Mouse (Mus musculus): ENCODE data around the gene Pakap. TPM values are rescaled to one million over a fixed set of nuclear protein-coding genes. Genes with fewer than 3 reads are reported as not detected.

The Pakap gene
- polyA plus RNA-seq, 1 experiment from 2014 or later: 24.7 TPM

DNA sequence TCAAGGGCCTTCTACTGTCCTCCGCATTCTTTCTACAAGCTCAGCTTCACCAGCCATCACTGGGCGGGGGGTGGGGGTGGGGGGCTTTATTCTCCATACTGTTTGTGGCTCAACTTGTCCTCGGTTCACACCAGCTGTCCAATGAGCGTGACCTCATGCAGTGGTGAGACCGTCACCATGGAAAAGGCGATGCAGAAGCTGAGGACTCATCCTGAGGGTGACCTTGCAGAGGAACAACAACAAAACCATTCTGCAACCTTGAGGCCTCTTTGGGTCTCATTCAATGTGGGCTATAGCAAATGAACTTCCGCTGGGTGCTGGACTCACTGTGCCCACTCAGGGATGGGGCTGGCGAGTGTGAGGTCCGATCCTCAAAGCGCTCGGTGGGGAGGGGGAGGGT is 183.6 kb downstream of the Pakap start:
- no peaks in the 10 kb centered on the region for H3K4me1 ChIP-seq
- WGBS: 87% methylated on average over 11 of the region's 11 CpGs
- no peaks in the 10 kb centered on the region for H3K9me3 ChIP-seq
- no peaks in the 10 kb centered on the region for H3K36me3 ChIP-seq
- H3K27ac ChIP-seq: no peak overlapping the region
- H3K9ac ChIP-seq: no peak overlapping the region
- H3K27me3 ChIP-seq (replicated peaks): no peaks in the 10 kb centered on the region
- no peak overlapping the region for H3K4me2 ChIP-seq
- H3K4me3 ChIP-seq (replicated peaks): no peak overlapping the region
- ATAC-seq (ENCODE audit: insufficient read depth, low FRiP score, low read depth): no peak

DNA sequence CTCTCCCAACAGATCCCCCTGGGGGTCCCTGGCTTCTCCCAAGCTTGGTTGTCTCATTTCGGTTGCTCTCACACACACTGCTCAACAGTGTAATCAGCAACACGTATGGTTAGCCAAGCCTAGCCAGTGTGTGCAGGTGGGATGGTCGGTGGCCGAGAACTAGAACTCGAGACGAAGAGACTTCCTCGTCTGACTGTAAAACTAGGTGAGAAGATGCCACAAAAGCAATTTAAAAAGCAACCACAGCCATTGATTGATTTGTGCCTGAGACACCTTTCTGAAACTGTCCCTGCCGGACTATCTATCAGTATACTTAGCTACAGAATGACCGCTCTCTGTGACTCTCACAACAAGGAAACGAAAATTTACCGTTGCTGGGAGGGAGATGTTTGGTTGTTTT is 187.1 kb downstream of the Pakap start:
- H3K4me3 ChIP-seq (replicated peaks): no peak overlapping the region
- H3K9ac ChIP-seq: no peak overlapping the region
- H3K4me2 ChIP-seq: no peak overlapping the region
- no peak overlapping the region for H3K27ac ChIP-seq
- no peaks in the 10 kb centered on the region for H3K36me3 ChIP-seq
- H3K9me3 ChIP-seq: no peaks in the 10 kb centered on the region
- H3K27me3 ChIP-seq (replicated peaks): no peaks in the 10 kb centered on the region
- no peaks in the 10 kb centered on the region for H3K4me1 ChIP-seq
- ATAC-seq (ENCODE audit: insufficient read depth, low FRiP score, low read depth): no peak
- WGBS: 91% methylated on average over 11 of the region's 11 CpGs

DNA sequence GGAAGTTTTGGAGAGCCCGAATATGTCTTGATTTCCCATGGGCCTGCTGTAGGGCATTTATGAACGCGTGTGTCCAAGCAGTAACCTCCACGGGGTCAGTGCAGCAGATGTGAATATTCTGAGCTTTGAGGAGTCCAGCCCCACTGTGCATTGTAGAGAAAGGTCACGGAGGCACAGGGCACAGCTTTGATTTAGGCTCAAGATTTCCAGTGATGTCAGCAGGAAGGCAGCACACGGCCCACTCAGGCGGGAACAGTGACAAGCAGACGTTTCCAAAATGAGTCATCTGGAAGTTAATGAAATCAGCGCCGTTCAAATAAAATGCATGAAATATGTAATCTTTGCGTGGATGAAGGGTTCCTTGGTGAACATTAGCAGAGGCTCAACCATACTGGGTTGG is 190.0 kb downstream of the Pakap start:
- Histone ChIP-seq H3K9me3 (no peaks in the 10 kb centered on the region), H3K4me1 (no peaks in the 10 kb centered on the region), H3K9ac (no peak overlapping the region), H3K4me3 (replicated peaks) (no peak overlapping the region), H3K36me3 (no peaks in the 10 kb centered on the region), H3K27me3 (replicated peaks) (no peaks in the 10 kb centered on the region), H3K4me2 (no peak overlapping the region), H3K27ac (no peak overlapping the region)
- WGBS: 58% methylated on average over 11 of the region's 11 CpGs
- no peak for ATAC-seq (ENCODE audit: insufficient read depth, low FRiP score, low read depth)

DNA sequence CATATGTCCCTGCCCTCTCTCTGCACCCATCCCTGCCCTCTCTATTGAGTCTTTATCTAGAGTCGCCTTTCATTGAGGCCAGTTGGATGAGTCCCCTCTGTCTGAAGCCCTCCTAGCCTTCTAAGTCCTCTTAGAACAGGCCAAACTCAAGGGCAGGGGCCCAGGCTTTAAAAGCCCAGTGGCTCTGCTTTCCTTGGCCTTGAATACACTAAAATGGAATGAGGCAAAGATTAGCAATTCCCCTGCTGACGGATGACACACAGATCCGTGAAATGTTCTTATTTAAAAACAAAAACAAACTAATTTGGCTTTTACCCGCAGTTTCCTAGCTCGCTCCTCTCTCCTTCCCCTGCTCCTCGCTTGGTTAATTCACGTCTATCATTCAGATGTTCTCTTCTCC is 194.4 kb downstream of the Pakap start:
- H3K4me2 ChIP-seq: no peak overlapping the region
- ATAC-seq (ENCODE audit: insufficient read depth, low FRiP score, low read depth): no peak
- 0 out of 2 replicates have a peak, but pooled peaks cover 7% of the 10 kb centered on the region for H3K4me1 ChIP-seq
- H3K27ac ChIP-seq: no peak overlapping the region
- H3K27me3 ChIP-seq (replicated peaks): no peaks in the 10 kb centered on the region
- no peak overlapping the region for H3K9ac ChIP-seq
- no peaks in the 10 kb centered on the region for H3K9me3 ChIP-seq
- no peak overlapping the region for H3K4me3 ChIP-seq (replicated peaks)
- 68% methylated on average over 7 of the region's 7 CpGs for WGBS
- no peaks in the 10 kb centered on the region for H3K36me3 ChIP-seq

DNA sequence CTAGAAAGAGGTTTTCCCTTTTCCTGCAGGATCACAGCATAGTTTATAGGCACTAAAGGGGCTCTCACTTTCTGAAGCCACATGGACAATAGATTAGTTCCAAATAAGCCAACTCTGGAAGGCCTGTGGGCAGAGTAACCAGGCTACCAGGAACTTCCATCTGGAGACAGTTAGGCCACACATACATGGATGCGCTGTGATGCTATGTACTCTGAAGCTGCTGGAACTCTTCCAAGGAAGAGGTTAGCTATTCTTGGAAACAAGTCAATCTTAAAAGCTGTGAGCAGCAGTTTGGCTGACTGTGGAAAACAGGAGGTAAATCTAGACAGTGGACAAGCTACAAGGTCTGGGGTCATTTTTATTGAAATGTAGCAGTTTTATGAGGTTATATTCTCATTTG is 196.4 kb downstream of the Pakap start:
- Histone ChIP-seq H3K4me2 (no peak overlapping the region), H3K4me3 (replicated peaks) (no peak overlapping the region), H3K9me3 (no peaks in the 10 kb centered on the region), H3K9ac (no peak overlapping the region), H3K4me1 (0 out of 2 replicates have a peak, but pooled peaks cover 7% of the 10 kb centered on the region), H3K27ac (peak overlapping the region; percentile 28; the same call in 1 of the 2 replicates), H3K36me3 (no peaks in the 10 kb centered on the region), H3K27me3 (replicated peaks) (no peaks in the 10 kb centered on the region)
- 14% methylated on average over 1 of the region's 1 CpGs for WGBS
- ATAC-seq (ENCODE audit: insufficient read depth, low FRiP score, low read depth): no peak

DNA sequence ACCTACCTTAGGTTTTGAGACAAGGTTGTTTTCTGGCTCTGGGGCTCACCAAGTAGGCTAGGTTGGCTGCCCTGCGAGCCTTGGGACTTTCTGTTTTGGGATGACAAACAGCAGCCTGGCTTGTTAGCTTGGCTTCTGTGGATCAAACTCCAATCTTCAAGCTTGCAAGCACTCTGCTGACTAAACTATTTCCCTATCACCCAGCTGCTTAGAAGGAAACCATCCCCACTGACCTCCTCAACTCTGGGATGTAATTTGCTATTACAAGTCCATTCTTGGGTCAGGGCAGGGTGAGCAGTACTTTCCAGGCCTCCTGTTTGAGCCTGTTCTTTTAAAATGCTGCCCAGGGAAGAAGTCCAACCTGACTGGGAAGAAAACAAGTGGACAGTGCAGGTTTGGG is 196.9 kb downstream of the Pakap start:
- Histone ChIP-seq H3K36me3 (no peaks in the 10 kb centered on the region), H3K4me1 (0 out of 2 replicates have a peak, but pooled peaks cover 7% of the 10 kb centered on the region), H3K4me2 (no peak overlapping the region), H3K9me3 (no peaks in the 10 kb centered on the region), H3K4me3 (replicated peaks) (no peak overlapping the region), H3K9ac (no peak overlapping the region), H3K27me3 (replicated peaks) (no peaks in the 10 kb centered on the region), H3K27ac (peak overlapping the region; percentile 45; the same call in 1 of the 2 replicates)
- ATAC-seq (ENCODE audit: insufficient read depth, low FRiP score, low read depth): no peak
- WGBS: 63% methylated on average over 1 of the region's 1 CpGs

DNA sequence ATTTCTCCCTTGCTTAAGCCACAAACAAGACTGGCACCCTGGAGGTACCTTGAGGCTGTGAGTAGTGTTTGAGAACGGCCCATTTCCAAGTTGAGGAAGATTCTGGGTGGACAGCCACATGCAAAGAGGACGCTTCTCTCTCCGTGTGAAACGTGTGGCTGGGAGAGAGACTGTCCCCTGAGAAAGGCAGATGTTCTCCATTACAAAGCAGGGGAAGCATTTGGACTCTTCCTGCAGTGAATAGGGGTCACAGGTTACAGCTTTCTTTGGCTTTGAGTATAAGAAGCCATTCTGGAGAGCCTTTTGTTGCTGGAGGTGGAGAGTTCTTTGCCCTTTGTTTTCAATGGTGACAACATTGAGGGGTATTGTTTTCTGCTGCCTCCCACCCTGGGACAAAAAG is 197.8 kb downstream of the Pakap start:
- ATAC-seq (ENCODE audit: insufficient read depth, low FRiP score, low read depth): no peak
- Histone ChIP-seq H3K9ac (no peak overlapping the region), H3K27me3 (replicated peaks) (no peaks in the 10 kb centered on the region), H3K4me2 (no peak overlapping the region), H3K27ac (no peak overlapping the region), H3K4me1 (0 out of 2 replicates have a peak, but pooled peaks cover 7% of the 10 kb centered on the region), H3K36me3 (no peaks in the 10 kb centered on the region), H3K9me3 (no peaks in the 10 kb centered on the region), H3K4me3 (replicated peaks) (no peak overlapping the region)
- WGBS: 48% methylated on average over 4 of the region's 4 CpGs

DNA sequence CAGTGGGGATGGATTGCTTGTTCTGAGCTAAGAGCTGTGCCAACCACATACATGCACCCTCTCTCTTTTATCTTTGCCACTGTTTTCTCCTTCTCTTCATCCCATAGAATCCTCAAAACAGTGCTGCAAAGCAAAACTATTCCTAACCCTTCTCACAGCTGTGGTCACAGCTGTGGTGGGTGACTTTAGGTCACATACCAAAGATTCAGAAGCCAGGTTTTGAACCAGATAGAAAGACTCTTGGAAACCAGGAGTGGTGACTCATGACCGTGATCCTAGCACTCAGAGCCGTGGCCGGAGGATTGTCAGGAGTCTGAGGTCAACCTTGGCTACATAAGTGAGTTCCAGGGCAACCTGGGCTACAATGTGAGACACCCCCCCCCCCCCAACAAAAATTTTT is 201.0 kb downstream of the Pakap start:
- H3K9ac ChIP-seq: no peak overlapping the region
- 58% methylated on average over 3 of the region's 3 CpGs for WGBS
- no peak for ATAC-seq (ENCODE audit: insufficient read depth, low FRiP score, low read depth)
- no peak overlapping the region for H3K4me2 ChIP-seq
- no peaks in the 10 kb centered on the region for H3K36me3 ChIP-seq
- no peaks in the 10 kb centered on the region for H3K27me3 ChIP-seq (replicated peaks)
- H3K9me3 ChIP-seq: no peaks in the 10 kb centered on the region
- no peak overlapping the region for H3K4me3 ChIP-seq (replicated peaks)
- H3K27ac ChIP-seq: no peak overlapping the region
- 0 out of 2 replicates have a peak, but pooled peaks cover 7% of the 10 kb centered on the region for H3K4me1 ChIP-seq

DNA sequence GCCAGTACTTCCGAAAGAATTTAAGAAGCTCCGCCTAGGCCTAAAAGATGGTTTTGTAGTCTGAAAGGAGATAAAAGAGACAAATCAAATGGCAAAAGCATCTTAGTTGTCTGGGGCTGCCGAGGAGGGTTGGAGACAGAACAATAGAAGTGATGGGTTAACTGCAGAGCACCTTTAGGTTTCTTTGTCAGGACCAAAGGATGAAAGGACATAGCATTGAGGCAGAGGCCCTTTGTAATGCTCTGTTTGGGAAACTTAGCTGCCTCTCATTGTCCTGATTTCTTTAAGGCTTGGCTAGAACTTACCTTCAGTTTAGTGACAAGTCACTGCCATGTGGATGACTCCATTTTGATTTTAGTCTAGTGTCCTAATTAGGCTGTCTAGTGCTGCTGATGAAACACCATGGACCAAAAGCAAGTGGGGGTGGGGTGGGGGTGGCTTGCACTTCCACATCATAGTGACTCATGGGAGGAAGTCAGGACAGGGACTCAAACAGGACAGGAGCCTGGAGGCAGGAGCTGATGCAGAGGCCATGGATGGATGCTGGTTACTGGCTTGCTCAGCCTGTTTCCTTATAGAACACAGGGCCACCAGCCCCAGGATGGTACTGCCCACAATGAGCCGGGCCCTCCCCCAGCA is 202.3 kb downstream of the Pakap start:
- H3K9me3 ChIP-seq: no peaks in the 10 kb centered on the region
- no peak overlapping the region for H3K9ac ChIP-seq

DNA sequence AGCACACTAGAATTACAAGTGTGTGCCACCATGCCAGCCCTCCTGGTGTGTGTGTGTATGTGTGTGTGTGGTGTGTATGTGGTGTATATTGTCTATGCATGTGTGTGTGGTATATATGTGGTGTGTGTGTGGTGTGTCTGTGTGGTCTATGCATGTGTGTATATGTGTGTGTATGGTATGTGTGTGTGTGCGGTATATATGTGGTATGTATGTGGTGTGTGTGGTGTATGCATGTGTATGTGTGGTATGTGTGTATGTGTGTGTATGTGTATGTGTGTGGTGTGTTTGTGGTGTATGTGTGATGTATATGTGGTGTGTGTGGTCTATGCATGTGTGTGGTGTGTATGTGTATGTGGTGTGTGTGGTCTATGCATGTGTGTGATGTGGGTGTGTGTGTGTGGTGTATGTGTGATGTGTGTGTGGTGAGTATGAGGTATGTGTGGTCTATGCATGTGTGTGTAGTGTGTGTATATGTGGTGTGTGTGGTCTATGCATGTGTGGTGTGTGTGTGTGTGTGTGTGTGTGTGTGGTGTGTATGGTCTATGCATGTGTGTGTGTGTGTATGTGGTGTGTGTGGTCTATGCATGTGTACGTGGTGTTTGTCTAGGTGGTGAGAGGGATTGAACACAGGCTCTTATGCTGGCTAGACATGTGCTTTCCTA is 203.7 kb downstream of the Pakap start:
- Histone ChIP-seq H3K27ac (no peak overlapping the region), H3K36me3 (no peaks in the 10 kb centered on the region), H3K9me3 (no peaks in the 10 kb centered on the region), H3K4me2 (no peak overlapping the region), H3K4me3 (replicated peaks) (no peak overlapping the region), H3K27me3 (replicated peaks) (no peaks in the 10 kb centered on the region), H3K9ac (no peak overlapping the region), H3K4me1 (no peaks in the 10 kb centered on the region)
- WGBS: 92% methylated on average over 2 of the region's 2 CpGs
- no peak for ATAC-seq (ENCODE audit: insufficient read depth, low FRiP score, low read depth)

More for the DNA sequence above, 202.3 kb downstream of the Pakap start:
- Histone ChIP-seq H3K4me2 (no peak overlapping the region), H3K4me3 (replicated peaks) (no peak overlapping the region), H3K27me3 (replicated peaks) (no peaks in the 10 kb centered on the region), H3K4me1 (0 out of 2 replicates have a peak, but pooled peaks cover under 1% of the 10 kb centered on the region), H3K36me3 (no peaks in the 10 kb centered on the region), H3K27ac (no peak overlapping the region)
- 79% methylated on average over 4 of the region's 4 CpGs for WGBS
- ATAC-seq (ENCODE audit: insufficient read depth, low FRiP score, low read depth): no peak

DNA sequence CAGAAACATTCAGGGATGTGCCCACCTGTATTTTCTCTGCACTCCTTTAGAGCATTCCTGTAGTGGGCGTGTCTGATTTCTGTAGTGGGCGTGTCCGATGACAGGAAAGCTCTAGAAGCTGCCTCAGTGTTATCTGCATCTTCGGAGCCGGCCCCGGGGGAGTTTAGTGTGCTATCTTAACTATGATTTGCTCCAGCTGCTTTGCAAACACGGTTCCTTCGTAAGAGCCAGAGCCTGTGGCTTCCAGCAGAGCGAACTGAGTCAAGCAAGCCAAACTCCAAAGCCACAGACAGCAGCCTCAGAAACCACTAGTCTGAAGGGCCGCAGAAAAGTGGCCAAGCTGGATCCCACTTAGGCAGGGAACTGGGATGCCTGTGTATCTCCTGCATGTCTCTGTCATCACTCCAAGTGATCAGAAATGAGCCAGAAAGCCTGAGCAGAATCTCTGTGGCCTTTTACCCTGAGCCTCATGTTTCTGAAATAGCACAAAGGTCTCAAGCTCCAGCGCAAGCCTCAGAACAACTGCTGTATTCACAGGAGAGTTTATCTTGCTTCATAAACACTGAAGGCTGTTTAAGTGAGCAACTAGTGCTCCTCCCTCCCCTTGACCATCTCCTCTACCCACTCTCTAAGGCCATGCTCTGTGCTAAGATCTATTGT is 205.0 kb downstream of the Pakap start:
- H3K27me3 ChIP-seq (replicated peaks): no peaks in the 10 kb centered on the region
- no peak overlapping the region for H3K4me3 ChIP-seq (replicated peaks)
- 25% methylated on average over 11 of the region's 11 CpGs for WGBS
- H3K4me1 ChIP-seq: no peaks in the 10 kb centered on the region
- no peaks in the 10 kb centered on the region for H3K36me3 ChIP-seq
- peak; percentile 58 for ATAC-seq (ENCODE audit: insufficient read depth, low FRiP score, low read depth)
- H3K27ac ChIP-seq: no peak overlapping the region
- H3K9me3 ChIP-seq: no peaks in the 10 kb centered on the region
- H3K9ac ChIP-seq: no peak overlapping the region
- no peak overlapping the region for H3K4me2 ChIP-seq

DNA sequence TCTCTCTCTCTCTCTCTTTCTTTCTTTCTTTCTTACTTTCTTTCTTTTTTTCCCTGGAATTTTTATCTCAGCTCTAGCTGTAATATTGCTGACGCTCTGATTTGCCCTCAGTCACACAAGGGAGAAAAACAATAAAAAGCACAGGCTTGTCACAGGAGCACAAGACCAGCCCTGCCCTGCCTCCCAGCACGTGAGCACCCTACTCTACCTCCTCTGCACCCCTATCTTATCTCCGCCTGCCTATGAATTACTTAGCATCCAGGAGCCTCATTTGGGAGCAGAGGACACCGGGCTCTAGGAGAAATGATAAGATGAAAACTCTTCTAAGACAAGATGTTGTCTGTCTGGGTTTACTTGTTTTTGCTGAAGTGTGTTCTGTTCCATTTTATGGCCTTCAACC is 206.5 kb downstream of the Pakap start:
- Histone ChIP-seq H3K9me3 (no peaks in the 10 kb centered on the region), H3K9ac (no peak overlapping the region), H3K4me1 (no peaks in the 10 kb centered on the region), H3K27ac (no peak overlapping the region), H3K4me3 (replicated peaks) (no peak overlapping the region), H3K4me2 (no peak overlapping the region), H3K27me3 (replicated peaks) (no peaks in the 10 kb centered on the region), H3K36me3 (no peaks in the 10 kb centered on the region)
- WGBS: 51% methylated on average over 4 of the region's 4 CpGs
- no peak for ATAC-seq (ENCODE audit: insufficient read depth, low FRiP score, low read depth)
